Mouse (Mus musculus) regulatory T cell (primary cell): ENCODE measurements around the gene Syn3.
"Not testable (repeated sequence)": the region's sequence is repeated elsewhere in the genome, so short reads cannot be mapped to it uniquely, and the experiment has no call there.

Experiments used
- in situ Hi-C: fragments of 300-600 bp; cut with MboI, MseI; formaldehyde crosslinking; loops from one replicate; pipeline ENCODE4 v1.15.1; 2025; ENCODE audit warnings: high pct_unique_total_duplicates

Syn3 gene

DNA sequence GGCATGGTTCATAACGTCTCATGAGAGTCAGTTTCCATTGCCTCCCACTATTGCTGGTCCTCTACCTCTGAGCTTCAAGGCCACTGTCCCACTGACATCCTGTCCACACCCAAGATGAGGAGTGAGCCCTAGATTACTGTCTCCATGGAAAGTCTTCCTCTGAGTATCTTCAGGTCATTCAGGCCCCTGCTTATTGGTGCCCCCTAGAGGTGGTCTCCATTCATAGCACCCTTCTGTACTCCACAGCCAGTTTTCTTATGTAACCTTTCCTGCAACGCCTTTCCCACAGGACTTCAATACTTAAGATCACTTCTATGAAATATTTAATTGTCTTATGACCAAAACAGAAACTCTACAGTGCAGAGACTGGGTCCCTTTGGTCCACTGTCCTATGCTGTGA is 80.4 kb downstream of the Syn3 start:
- in situ Hi-C loops, result no loop called here

DNA sequence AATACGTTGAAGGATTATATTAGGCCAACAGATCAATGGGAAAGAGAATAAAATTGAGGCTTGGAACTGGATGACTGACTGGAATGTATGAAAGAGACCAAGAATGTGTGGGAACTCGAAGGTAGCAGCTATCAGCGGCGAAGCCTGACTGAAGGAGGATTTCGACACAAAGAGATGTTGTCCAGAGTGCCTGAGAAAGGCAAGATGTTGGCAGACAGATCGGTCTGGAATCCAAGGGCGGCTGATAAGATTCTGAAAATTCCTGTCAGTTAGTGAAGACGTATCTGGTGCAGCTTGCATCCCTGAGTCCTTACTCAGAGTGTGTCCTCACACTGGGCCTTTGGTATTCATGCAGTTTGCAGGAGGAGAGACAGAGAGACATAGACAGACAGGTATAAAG is 81.9 kb downstream of the Syn3 start:
- in situ Hi-C loops, result no loop called here

DNA sequence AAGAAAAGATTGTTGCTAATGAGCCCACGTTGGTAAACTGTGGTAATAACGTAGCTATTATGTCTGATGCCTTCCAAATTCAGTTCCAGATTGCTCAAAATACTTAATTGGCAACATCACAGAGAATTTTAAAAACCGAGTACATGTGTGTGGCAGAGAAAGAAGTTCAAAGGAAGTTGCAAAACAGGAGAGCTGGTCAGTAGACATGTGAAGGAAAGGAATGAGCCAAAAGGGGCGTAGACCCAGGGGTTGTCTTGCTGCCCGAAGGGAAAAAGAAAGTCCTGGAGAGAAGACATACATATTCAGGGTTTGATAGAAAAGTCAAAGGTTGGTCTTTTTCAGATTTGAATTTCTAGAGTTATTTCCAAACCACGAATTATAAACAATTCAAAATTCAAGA is 87.8 kb downstream of the Syn3 start:
- in situ Hi-C loops, result no loop called here

DNA sequence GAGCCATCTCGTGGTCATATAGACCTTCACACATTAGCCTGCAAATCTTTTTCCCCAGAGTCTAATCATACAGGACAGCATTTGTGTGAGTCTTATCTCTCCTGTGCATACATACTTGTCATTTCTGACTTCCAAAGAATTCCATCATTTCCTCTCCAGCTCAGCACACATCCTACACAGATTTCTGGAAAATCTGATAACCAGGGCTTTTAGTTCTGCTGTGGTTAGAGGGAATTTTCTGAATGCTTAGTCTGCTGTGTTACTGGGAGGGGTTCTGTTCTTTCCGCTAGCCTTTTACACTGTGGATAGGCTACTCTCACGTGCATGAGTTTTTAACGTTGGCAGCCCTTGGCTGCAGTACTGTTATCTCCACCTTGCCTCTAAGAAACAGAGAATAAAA is 91.7 kb downstream of the Syn3 start:
- in situ Hi-C loops, result no loop called here

DNA sequence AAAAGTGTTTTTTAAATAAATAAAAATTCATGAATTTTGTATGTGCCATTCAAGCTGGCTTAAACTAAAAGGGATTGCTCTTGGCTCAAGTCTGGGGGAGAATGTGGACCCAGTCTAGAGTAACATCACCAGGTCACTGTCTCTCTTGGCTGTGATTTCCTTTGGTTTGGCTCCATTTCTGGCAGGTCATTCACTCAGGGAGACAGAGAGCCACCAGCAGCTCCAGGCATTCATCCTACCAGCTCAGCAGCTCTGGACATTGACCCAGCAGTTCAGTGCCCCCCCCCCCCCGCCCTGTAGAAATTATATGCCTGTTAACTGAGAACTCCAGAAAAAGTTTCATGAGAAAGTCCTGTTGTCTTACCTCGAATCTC is 100.4 kb downstream of the Syn3 start:
- in situ Hi-C loops, result no loop called here

DNA sequence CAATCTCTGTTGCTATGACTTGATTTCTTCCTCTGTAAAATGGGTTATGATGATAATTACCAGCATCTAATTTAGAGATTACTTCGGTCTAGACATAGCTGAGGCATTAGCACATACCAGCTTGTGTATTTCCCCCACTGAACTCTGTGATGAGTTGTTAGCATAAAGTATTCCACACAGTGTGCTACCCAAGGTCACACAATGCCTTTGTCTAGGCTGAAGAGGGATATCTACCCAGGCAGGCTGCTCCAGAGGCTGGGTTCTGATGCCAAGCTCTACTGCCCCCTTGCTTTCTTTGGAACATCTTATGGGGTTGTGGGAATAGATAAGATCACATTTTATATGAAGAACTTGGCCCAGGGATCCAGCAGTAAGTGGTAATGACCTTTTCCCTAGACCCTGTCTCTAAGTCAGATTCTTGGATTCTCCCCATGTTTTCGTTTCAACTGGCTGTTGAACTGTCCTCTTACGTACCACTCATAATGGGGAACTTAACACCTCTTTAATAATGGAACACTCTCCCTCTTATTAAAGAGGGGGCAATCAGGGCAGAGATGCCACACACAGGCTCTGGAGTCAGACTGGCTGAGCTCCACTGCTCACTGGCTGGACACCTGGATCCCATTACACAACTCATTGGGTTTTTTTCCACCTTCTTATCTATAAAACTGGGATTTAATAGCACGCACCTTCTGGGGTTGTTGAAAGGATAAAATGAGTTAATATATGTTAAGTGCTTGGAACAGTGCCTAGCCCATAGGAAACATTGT is 100.9 kb downstream of the Syn3 start:
- in situ Hi-C loops, result no loop called here

DNA sequence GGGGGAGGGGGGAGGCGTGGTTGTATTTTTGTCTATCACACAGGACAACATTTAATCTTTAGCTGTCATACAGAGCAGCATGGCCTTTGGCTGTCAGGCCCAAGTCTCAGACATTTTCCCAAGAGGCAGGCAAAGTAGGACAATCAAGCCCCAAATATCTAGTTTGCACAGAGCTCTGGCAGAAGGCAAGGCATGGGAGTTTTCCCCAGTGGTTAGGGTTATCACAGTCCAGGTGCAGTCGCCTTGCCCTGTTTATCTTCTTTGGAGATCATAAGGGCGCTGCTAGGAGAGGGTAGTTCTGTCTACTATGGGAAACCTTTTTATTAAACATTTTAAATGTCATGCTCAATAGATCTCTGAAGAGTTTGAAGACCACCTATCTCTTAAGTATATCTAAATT is 106.3 kb downstream of the Syn3 start:
- in situ Hi-C loops, result no loop called here

DNA sequence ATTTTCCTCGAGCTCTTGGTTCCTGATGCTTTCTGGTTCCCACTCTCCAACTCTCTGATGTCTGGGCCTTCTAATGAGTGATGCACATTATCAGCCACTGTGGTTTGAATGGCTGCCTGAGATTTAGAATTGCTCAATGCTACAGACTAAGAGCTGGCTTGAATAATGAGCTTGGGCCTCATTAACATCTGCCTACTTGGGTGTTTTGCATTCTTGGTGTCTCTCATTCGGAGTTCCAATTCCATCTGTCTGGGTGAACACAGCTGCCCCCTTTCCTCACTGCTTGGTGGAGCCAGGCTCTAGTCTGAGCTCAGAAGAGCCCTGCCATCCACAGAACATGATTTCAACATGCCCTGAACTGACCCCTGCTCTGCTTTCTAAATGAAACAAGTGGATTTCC is 108.8 kb downstream of the Syn3 start:
- in situ Hi-C loops, result no loop called here

DNA sequence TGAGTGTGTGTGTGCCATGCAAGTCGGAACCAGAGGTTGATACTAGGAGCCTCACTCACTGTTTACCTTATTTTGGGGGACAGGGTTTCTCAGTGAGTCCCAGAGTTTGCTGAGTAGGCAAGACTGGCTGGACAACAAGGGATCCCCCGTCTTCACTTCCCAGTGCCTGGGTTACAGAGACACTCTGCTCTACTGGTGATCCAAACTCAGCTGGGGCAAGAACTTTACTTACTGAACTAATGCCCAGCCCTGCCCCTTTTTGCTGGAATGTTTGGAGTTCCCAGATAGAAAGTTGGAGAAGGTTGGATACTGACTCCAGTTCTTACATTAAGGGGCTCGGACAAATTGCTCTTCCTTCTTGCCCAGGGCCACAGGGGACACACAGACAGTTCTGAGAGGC is 109.3 kb downstream of the Syn3 start:
- in situ Hi-C loops, result no loop called here

DNA sequence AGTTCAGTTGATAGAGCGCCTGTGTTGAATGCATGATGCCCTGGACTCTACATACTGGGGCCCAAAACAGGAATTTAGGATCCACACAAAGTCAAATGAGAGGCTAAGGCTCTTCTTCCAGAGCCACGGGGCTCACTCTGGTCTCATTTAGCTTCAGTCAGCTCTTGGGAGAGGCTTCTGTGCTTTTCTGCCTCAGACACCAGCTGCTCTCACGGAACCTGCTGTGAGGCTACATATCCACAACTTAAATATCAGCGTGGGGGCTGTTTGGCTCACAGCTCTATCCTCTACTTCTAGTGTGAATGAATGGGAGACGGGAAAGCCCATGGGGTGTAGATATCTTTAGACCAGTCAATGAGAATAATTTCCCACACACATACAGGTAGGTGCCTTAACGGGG is 109.9 kb downstream of the Syn3 start:
- in situ Hi-C loops, result no loop called here

DNA sequence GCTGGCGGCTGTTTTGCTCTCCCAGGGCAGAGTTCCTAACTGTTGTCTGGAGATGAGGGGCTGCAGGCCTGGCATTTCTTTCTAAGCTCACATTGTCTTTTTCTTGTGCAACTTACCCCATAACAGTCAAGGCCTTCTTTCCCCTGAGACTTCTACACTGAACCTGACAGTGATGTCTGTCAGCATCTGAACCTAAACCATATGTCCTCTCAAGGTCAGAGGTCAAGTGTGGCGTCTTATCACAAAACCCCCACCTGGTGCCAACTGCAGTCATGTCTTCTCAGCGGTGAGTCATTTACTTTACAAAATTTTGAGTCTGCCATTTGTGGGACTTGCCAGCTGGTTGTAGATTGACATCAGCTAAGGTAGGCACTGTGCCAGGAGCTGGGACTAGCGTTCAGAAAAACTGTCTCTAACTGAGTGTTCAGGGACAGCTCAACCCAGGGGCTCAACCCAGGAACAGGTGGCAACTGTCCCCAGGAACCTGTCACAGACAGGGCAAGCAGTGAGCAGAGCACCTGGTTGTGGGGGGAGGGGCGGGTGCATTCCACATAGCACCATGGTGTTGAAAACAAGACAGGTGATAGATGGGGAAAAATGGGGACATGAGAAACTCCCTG is 110.8 kb downstream of the Syn3 start:
- in situ Hi-C loops, result no loop called here

DNA sequence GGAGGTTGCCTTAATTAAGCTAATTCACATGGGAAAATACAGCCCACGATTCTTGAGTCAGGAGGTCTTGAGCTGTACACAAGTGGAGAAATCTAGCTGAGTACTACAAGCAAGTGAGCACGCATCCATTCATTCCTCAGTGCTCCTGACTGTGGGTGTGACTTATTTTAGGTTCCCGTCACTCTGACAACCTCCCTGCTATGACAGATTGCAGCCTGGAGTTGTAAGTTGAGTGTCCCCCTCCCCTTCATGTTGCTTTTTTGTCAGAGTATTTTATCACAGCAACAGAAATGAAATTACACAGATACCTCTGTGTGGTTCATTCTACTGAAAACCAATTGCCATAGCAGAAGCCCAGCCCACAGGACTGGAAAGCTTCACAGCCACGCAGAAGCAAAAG is 112.5 kb downstream of the Syn3 start:
- in situ Hi-C loops, result no loop called here

DNA sequence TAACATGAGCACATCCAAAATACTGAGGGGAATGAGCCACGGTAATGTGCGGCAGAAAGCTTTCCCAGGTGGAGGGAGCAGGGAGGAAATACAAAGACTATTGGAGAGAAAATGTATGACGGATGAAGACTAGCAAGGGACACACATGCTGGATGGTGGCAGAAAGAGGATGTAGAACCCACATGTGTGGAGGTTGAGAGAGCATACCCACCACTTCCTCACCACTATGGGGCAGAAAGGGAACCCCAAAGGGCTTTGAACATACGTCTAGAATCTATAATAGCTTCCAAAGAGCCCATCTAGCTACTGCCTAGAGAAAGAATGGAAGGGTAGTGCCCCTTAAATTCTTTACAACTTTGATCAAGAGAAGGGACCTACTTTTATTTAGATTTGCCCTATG is 113.0 kb downstream of the Syn3 start:
- in situ Hi-C loops, result no loop called here

DNA sequence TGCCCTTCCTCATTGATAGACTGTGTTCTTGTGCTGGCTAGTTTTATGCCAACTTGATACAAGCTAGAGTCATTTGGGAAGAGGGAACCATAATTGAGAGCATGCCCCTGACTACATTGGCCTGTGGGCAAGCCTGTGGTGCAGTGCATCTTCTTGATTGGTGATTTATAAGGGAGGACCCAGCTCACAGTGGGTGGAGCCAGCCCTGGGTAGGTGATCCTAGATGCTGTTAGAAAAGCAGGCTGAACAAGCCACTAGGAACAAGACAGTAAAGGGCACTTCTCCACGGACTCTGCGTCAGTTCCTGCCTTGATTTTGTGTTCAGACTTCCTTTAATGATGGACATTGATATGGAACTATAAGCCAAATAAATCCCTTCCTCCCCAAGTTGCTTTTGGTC is 114.0 kb downstream of the Syn3 start:
- in situ Hi-C loops, result no loop called here

DNA sequence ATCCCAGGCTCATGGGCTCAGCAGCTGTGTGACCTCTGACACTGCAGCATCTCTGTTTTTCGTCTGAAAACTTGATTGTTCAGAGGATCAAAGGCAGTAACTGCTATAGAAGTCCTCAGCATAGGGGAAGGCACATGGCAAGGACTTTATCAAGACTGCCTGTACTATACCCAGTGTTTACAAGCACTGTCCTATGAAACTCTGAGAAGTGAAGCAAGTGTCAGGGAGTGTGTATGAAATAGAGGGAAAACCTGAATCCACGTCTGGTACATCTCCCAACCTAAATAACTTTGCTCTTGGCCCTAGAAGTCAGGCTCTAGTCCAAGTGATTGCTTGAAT is 116.8 kb downstream of the Syn3 start:
- in situ Hi-C loops, result no loop called here

DNA sequence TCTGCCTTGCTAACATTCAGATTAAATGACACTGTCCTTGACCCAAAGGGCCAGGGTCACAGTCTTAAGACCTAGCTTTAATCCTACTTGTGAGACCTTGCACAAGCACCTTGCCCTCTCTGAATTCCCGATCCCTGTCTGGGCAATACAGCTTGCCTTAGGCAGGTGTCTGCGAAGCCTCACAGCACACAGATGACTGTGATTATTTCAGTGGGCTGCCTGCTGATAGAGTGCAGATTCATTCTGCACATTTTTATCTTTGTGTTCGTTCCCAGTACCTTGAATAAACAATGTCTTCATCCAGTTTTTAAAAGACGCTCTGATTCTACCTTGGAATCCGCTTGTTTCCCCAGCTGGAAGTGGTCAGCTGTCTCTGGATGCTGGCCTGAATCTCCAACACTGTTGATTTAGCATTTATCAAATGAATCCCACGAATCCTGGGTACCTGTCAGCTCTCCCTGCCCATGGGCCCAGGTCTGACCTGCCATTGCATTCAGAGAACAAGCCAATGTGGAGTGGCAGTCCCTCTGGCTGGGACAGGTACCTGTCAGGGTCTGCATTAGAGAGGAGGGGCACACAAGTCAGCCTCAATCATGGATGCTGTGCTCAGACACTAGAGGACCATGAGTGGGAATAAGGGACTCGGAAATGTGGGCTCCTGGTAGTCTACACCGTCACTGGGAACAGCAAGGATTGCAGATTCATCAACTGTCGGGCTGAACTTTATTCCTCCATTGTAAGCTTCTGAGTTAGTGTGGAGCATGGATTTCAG is 117.4 kb downstream of the Syn3 start:
- in situ Hi-C loops, result no loop called here

DNA sequence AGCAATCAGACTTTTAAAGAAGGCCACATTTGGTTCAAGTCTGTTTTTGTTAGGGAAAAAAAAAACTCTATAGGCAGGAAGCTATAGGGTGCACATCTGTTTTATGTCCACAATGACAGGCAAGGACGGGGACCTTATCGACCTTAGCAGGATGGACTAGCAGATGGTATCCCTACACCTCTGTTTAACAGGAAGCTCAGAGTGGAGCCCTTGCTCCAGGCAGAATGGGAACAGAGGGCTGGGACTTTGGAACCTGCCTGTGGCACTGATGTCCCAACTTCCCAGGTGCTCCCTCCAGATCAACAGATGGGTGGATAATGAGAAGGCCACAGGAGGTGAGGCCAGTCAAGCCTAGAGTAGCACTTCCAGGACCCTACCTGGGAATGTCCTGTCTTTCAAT is 118.1 kb downstream of the Syn3 start:
- in situ Hi-C loops, result no loop called here

DNA sequence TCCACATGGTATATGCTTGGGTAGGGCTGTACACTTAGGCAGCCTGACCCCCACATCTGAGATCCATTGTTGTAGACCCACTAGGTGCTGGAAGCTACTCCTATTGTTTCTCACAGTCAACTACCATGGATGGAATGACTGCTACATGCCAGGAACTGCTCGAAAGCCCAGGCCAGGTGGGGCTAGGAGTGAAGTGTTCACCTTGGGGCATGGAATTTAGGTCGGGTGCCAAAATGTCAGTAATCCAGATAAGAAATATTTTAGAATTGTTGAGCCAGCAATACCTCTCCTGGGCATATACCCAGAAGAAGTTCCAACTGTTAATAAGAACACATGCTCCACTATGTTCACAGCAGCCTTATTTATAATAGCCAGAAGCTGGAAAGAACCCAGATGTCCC is 119.9 kb downstream of the Syn3 start:
- in situ Hi-C loops, result not testable (repeated sequence)

DNA sequence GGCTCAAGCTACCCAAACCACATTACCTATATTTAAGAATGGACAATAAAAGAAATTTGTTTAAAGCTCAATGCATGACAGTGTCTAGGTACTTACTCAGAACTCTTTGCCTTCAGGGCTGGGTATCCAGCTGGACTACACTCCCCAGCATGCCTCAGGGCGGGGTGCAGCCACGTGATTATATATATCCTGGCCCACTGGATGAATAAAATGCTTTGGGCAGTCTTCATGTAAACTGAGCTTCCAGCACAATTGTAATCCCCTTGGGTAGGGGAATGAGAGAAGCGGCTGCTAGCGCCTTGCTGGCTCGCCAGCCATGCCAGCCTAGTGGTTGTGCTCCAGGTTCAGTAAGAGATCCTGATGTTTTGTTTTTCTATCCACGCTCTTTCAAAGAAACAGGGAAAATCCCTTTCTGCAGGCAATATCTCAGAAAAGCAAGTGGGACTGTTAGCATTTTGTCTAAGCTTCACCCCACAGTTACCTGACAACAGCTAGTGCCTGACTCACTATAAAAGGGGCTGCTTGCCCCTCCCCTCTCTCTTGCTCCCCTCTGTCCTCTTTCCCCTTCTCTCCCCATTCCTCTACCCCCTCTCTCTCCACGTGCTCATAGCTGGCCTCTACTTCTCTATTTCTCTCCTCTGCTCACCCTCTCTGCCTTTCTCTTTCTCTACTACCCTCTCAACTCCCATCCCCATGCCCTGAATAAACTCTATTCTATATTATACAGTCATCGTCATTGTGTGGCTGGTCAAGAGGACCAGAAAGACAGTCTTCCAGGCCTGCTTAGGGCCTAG is 122.1 kb downstream of the Syn3 start:
- in situ Hi-C loops, result no loop called here

DNA sequence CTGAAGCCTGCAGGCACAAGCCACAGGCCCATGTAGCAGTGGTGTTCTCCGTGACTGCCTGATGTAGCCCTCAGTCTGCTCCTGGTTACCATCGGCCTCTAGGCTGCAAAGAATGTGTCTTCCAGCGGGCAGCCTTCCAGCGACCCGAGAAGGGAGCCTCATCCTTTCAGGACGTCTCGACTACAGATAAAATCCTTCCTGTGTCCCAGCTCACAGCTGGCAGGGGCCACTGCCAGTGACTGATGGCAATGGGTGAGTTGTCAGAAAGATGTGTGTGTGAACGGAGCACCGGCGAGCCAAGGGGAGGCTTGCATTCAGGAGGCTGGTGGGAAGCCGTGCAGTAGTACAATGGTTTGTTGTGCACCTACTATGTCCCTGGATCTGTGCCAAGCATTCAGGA is 122.8 kb downstream of the Syn3 start:
- in situ Hi-C loops, result no loop called here

DNA sequence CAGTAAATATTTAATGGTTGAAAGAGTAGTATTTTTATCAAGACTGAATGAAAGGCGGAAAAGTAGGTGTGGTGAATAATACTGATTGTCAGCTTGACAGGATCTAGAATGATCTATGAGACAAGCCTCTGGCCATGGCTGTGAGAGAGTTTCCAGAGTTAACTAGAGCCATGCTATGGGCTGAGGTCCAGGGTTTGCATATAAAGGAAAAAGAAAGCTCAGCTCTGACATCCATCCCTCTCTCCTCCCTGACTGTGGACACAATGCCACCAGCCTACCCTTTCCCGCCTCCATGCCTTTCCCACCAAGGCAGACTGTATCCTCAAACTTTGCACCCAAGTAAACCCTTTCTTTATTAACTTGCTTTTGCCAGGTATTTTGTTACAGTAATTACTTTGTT is 124.6 kb downstream of the Syn3 start:
- in situ Hi-C loops, result no loop called here

DNA sequence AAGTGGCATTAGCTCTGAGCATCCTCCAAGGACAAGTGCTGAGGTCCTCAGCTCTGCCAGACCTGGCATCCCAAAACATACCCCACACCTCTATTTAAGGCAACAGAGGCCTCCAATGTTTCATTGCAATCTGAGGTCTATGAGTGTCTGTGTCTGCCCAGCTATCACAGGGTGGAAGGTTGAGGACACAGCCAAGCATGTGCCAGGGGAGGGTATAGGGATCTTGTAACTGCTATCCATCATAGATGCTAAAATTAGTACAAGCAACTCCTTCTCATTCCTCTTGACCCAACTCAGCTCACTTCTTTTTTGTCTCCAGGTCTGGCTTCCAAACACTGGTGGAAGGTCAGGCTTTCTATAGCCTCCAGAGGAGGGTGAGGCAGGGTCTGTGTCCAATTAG is 127.1 kb downstream of the Syn3 start:
- in situ Hi-C loops, result no loop called here
